Mouse (Mus musculus) thymus, adult 18-20 months (tissue): ENCODE data around the gene Cadm3.

Source experiments
- DNase-seq, 2 experiments: peaks; one replicate each; pipeline ENCODE4 v3.0.0; 2022; ENCODE audit warnings: mixed read lengths in 2 of 2

Cadm3 gene

GRCm38 (mm10) chr1:173367356-173368046, at the start of gene Cadm3:
TSS of gene Cadm3 (minus strand) at chr1:173367695.
- DNase-seq, result no peak

GRCm38 (mm10) chr1:173414631-173415030, 47.1 kb upstream of the Cadm3 start:
- no peak for DNase-seq

- no peak for DNase-seq
Observed at GRCm38 (mm10) chr1:173411863-173412262, 44.4 kb upstream of the Cadm3 start.

- no peak for DNase-seq
Observed at GRCm38 (mm10) chr1:173409066-173409465, 41.6 kb upstream of the Cadm3 start.

- no peak for DNase-seq
Observed at GRCm38 (mm10) chr1:173404696-173405309, 37.3 kb upstream of the Cadm3 start.

- no peak for DNase-seq
Observed at GRCm38 (mm10) chr1:173398323-173398970, 31.0 kb upstream of the Cadm3 start.

- no peak for DNase-seq
Observed at GRCm38 (mm10) chr1:173391754-173392153, 24.3 kb upstream of the Cadm3 start.

- DNase-seq, result no peak
Observed at GRCm38 (mm10) chr1:173389901-173390401, 22.5 kb upstream of the Cadm3 start.

- no peak for DNase-seq
Observed at GRCm38 (mm10) chr1:173389431-173389830, 21.9 kb upstream of the Cadm3 start.

GRCm38 (mm10) chr1:173381436-173381835, 13.9 kb upstream of the Cadm3 start:
- DNase-seq, result no peak

- no peak for DNase-seq
Observed at GRCm38 (mm10) chr1:173377380-173378112, 10.1 kb upstream of the Cadm3 start.

GRCm38 (mm10) chr1:173374020-173374419, 6.5 kb upstream of the Cadm3 start:
- no peak for DNase-seq

GRCm38 (mm10) chr1:173371586-173371985, 4.1 kb upstream of the Cadm3 start:
- DNase-seq, result no peak

GRCm38 (mm10) chr1:173370456-173370855, 3.0 kb upstream of the Cadm3 start:
- no peak for DNase-seq

- no peak for DNase-seq
Observed at GRCm38 (mm10) chr1:173369611-173370010, 2.1 kb upstream of the Cadm3 start.

- no peak for DNase-seq
Observed at GRCm38 (mm10) chr1:173366701-173367355, 667 bp downstream of the Cadm3 start.

GRCm38 (mm10) chr1:173365970-173366409, 1.5 kb downstream of the Cadm3 start:
- DNase-seq, result no peak

- DNase-seq, result no peak
Observed at GRCm38 (mm10) chr1:173364125-173364800, 3.2 kb downstream of the Cadm3 start.

GRCm38 (mm10) chr1:173363436-173363835, 4.1 kb downstream of the Cadm3 start:
- no peak for DNase-seq

- no peak for DNase-seq
Observed at GRCm38 (mm10) chr1:173361651-173362050, 5.8 kb downstream of the Cadm3 start.

- no peak for DNase-seq
Observed at GRCm38 (mm10) chr1:173359590-173360290, 7.8 kb downstream of the Cadm3 start.
